Mouse (Mus musculus): ENCODE measurements around the gene Rab43.

DNA sequence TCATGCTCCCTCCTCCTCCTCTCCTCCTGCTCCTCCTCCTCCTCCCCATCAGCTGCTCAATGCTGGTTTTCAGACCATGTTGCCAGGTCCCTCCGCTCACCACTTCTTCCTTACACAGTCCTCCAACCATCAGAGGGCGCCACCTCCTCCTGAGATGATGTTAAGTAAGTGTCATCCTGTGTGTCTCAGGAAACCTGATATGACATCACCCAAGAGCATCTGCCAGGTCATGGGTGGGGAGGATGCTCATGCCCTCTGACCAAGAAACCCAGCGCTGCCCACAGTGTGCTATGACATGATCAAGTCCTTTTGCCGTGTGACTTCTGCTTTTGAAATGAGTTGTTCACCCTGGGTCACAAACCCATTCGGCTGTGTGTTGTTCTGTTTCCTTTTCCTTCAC, 69.2 kb downstream of the Rab43 start:
- TF ChIP-seq CTCF (conservative IDR thresholded peaks at IDR 0.05; ENCODE audit: insufficient read depth, insufficient read length, low read depth, low read length) = 0 out of 2 replicates have a peak, but pooled peaks have one; percentile 30
- no peak for TF ChIP-seq POLR2A (IDR thresholded peaks at IDR 0.05; ENCODE audit: low read depth, low read length)
